Mouse (Mus musculus): ENCODE data around the gene Mybl2. TPM values are rescaled to one million over a fixed set of nuclear protein-coding genes. Genes with fewer than 3 reads are reported as not detected.

Gene Mybl2
- polyA plus RNA-seq (2012; ENCODE audit: insufficient read depth, low replicate concordance): 12.5 and 23.5 TPM in 2 replicates

- Histone ChIP-seq H3K9me3 (no peaks in the 10 kb centered on the region), H3K27me3 (replicated peaks) (no peaks in the 10 kb centered on the region), H3K36me3 (replicated peaks; ENCODE audit: low read length) (peaks cover 24% of the 10 kb centered on the region), H3K4me1 (peaks cover 42% of the 10 kb centered on the region), H3K4me3 (replicated peaks) (peak within 1 kb of the TSS; percentile 95)
- TF ChIP-seq GATA1 (IDR thresholded peaks at IDR 0.05; ENCODE audit: borderline replicate concordance, low read length) (no peak), FLI1 (IDR thresholded peaks at IDR 0.05; ENCODE audit: low read length) (peak; percentile 19; the same call in 1 of the 2 replicates)
Measured at GRCm38 (mm10) chr2:163054335-163054840, at the start of gene Mybl2. Gene Mybl2, plus strand, starts transcription at chr2:163054687.

DNA sequence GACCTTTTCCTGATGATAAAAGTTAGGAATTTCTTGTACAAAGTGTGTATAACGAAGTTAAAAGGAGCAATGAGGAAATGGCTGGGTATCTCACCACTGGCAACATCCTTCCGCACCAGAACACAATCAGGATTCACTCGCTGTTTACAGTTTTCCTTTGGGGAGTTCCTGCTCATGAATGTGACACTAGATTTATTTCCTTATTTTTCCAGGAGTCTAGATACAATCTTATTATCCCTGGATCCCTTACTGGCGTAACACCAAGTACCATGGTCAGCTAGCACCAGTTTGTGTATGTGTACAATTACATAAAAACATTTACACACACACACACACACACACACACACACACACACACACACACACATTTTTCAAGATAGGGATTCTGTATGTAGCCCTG is 47.2 kb upstream of the Mybl2 start:
- Histone ChIP-seq H3K4me1 (peaks cover 11% of the 10 kb centered on the region; the same call in 1 of the 2 replicates), H3K36me3 (replicated peaks; ENCODE audit: low read length) (no peaks in the 10 kb centered on the region), H3K9me3 (peaks cover 5% of the 10 kb centered on the region), H3K27me3 (replicated peaks) (peaks cover 37% of the 10 kb centered on the region), H3K4me3 (replicated peaks) (no peak overlapping the region)
- no peak for TF ChIP-seq FLI1 (IDR thresholded peaks at IDR 0.05; ENCODE audit: low read length)
- no peak for TF ChIP-seq GATA1 (IDR thresholded peaks at IDR 0.05; ENCODE audit: borderline replicate concordance, low read length)

GRCm38 (mm10) chr2:163016916-163017743 is 37.4 kb upstream of the Mybl2 start, which contains the start of gene Ift52:
Gene Ift52, plus strand, starts transcription at chr2:163017354.
- H3K36me3 ChIP-seq (replicated peaks; ENCODE audit: low read length): peaks cover 10% of the 10 kb centered on the region
- H3K4me1 ChIP-seq: peaks cover 27% of the 10 kb centered on the region
- TF ChIP-seq FLI1 (IDR thresholded peaks at IDR 0.05; ENCODE audit: low read length) (no peak), GATA1 (IDR thresholded peaks at IDR 0.05; ENCODE audit: borderline replicate concordance, low read length) (no peak)
- H3K27me3 ChIP-seq (replicated peaks): peaks cover 12% of the 10 kb centered on the region
- H3K4me3 ChIP-seq (replicated peaks): peak within 1 kb of the TSS; percentile 97
- H3K9me3 ChIP-seq: no peaks in the 10 kb centered on the region

- TF ChIP-seq FLI1 (IDR thresholded peaks at IDR 0.05; ENCODE audit: low read length): no peak
- TF ChIP-seq GATA1 (IDR thresholded peaks at IDR 0.05; ENCODE audit: borderline replicate concordance, low read length): no peak
- Histone ChIP-seq H3K36me3 (replicated peaks; ENCODE audit: low read length) (peaks cover 100% of the 10 kb centered on the region), H3K27me3 (replicated peaks) (no peaks in the 10 kb centered on the region), H3K4me3 (replicated peaks) (no peak overlapping the region), H3K9me3 (no peaks in the 10 kb centered on the region), H3K4me1 (no peaks in the 10 kb centered on the region)
Measured at GRCm38 (mm10) chr2:163031289-163031688, 23.2 kb upstream of the Mybl2 start.

GRCm38 (mm10) chr2:163031757-163032156 is 22.7 kb upstream of the Mybl2 start:
- peaks cover 100% of the 10 kb centered on the region for H3K36me3 ChIP-seq (replicated peaks; ENCODE audit: low read length)

DNA sequence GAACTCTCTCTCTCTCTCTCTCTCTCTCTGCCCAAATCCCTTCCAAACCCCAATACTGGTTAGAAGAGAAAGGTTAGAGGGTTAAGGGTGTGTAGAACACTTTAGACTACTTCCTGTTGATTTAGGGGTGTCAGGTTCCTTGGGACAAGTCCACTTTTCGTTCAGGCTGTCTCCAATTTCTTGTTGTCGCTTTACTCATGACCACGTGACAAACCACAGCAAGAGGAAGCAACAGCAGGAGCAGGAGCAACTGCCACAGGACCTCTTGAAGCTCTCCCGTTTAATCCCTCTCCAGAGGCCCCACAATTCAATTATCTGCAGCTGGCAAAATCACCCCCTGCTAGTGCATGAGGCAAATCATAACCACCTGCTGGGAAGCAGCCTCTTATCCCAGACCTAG is 21.9 kb upstream of the Mybl2 start:
- no peak for TF ChIP-seq FLI1 (IDR thresholded peaks at IDR 0.05; ENCODE audit: low read length)
- no peak for TF ChIP-seq GATA1 (IDR thresholded peaks at IDR 0.05; ENCODE audit: borderline replicate concordance, low read length)
- Histone ChIP-seq H3K27me3 (replicated peaks) (no peaks in the 10 kb centered on the region), H3K4me1 (no peaks in the 10 kb centered on the region), H3K36me3 (replicated peaks; ENCODE audit: low read length) (peaks cover 100% of the 10 kb centered on the region), H3K9me3 (no peaks in the 10 kb centered on the region), H3K4me3 (replicated peaks) (no peak overlapping the region)

More at GRCm38 (mm10) chr2:163031757-163032156, 22.7 kb upstream of the Mybl2 start:
- no peaks in the 10 kb centered on the region for H3K4me1 ChIP-seq
- no peaks in the 10 kb centered on the region for H3K27me3 ChIP-seq (replicated peaks)
- no peaks in the 10 kb centered on the region for H3K9me3 ChIP-seq
- TF ChIP-seq FLI1 (IDR thresholded peaks at IDR 0.05; ENCODE audit: low read length): no peak
- no peak for TF ChIP-seq GATA1 (IDR thresholded peaks at IDR 0.05; ENCODE audit: borderline replicate concordance, low read length)
- no peak overlapping the region for H3K4me3 ChIP-seq (replicated peaks)

- Histone ChIP-seq H3K4me3 (replicated peaks) (no peak overlapping the region), H3K9me3 (no peaks in the 10 kb centered on the region), H3K4me1 (peaks cover 8% of the 10 kb centered on the region), H3K27me3 (replicated peaks) (no peaks in the 10 kb centered on the region), H3K36me3 (replicated peaks; ENCODE audit: low read length) (peaks cover 93% of the 10 kb centered on the region)
- TF ChIP-seq FLI1 (IDR thresholded peaks at IDR 0.05; ENCODE audit: low read length) (no peak), GATA1 (IDR thresholded peaks at IDR 0.05; ENCODE audit: borderline replicate concordance, low read length) (no peak)
Measured at GRCm38 (mm10) chr2:163039940-163040339, 14.5 kb upstream of the Mybl2 start.

DNA sequence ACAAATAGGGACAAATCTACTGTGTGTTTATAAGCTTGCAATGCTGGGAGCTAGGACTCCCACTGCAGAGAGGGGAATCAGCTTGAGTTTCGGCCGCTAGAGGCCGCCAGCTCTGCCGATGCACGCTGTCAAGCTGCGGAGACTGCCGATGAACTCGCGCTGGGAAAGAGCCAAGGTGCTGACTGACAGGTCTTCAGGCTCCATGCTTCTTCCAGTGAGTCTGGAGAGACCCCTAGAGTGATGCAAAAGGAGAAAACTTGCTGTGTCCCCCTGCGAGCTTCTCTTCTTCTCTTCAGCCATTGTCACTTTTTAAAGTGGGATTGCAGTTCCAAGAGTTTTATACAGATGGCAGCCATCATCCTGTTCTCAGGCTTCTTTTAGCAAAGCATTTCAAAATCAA is 6.4 kb upstream of the Mybl2 start:
- peak overlapping the region; percentile 16 for H3K4me3 ChIP-seq (replicated peaks)
- no peaks in the 10 kb centered on the region for H3K9me3 ChIP-seq
- no peaks in the 10 kb centered on the region for H3K27me3 ChIP-seq (replicated peaks)
- H3K36me3 ChIP-seq (replicated peaks; ENCODE audit: low read length): peaks cover 78% of the 10 kb centered on the region
- peaks cover 15% of the 10 kb centered on the region for H3K4me1 ChIP-seq
- no peak for TF ChIP-seq GATA1 (IDR thresholded peaks at IDR 0.05; ENCODE audit: borderline replicate concordance, low read length)

DNA sequence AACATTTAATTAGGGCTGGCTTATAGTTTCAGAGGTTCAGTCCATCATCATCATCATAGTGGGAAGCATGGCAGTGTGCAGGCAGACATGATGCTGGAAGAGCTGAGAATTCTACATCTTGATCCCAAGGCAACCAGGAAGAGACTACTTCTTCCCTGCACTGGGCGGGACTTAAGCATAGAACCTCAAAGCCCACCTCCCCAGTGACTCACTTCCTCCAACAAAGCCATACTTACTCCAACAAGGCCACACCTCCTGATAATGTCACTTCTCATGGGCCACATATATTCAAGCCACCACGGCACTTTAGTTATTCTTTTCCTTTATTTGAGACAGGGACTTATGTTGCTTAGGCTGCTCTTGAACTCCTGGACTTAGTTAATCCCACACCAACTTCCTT is 5.4 kb upstream of the Mybl2 start:
- Histone ChIP-seq H3K4me1 (peaks cover 20% of the 10 kb centered on the region), H3K9me3 (no peaks in the 10 kb centered on the region), H3K36me3 (replicated peaks; ENCODE audit: low read length) (peaks cover 69% of the 10 kb centered on the region), H3K4me3 (replicated peaks) (no peak overlapping the region), H3K27me3 (replicated peaks) (no peaks in the 10 kb centered on the region)
- no peak for TF ChIP-seq GATA1 (IDR thresholded peaks at IDR 0.05; ENCODE audit: borderline replicate concordance, low read length)
- TF ChIP-seq FLI1 (IDR thresholded peaks at IDR 0.05; ENCODE audit: low read length): no peak

GRCm38 (mm10) chr2:163051691-163052090 is 2.8 kb upstream of the Mybl2 start:
- no peaks in the 10 kb centered on the region for H3K9me3 ChIP-seq
- H3K4me1 ChIP-seq: peaks cover 46% of the 10 kb centered on the region
- H3K27me3 ChIP-seq (replicated peaks): no peaks in the 10 kb centered on the region
- no peak overlapping the region for H3K4me3 ChIP-seq (replicated peaks)
- TF ChIP-seq FLI1 (IDR thresholded peaks at IDR 0.05; ENCODE audit: low read length): no peak
- TF ChIP-seq GATA1 (IDR thresholded peaks at IDR 0.05; ENCODE audit: borderline replicate concordance, low read length): no peak
- peaks cover 45% of the 10 kb centered on the region for H3K36me3 ChIP-seq (replicated peaks; ENCODE audit: low read length)
